Mouse (Mus musculus) layer of hippocampus, adult 2 months (tissue): ENCODE measurements around the gene Inpp4b. TPM values are rescaled to one million over a fixed set of nuclear protein-coding genes. Genes with fewer than 3 reads are reported as not detected.

ENCODE experiments used
- DNase-seq, 2 experiments: peaks; one replicate each; pipeline ENCODE4 v3.0.0; 2022; ENCODE audit warnings: low spot score in 2 of 2
- H3K27ac ChIP-seq: fragments of 200-600 bp; 2 replicates; pipeline ENCODE4 v1.8.1; 2022
- H3K4me3 ChIP-seq: fragments of 200-600 bp; 2 replicates; pipeline ENCODE4 v1.8.1; 2022; ENCODE audit warnings: mild to moderate bottlenecking
- CTCF ChIP-seq: fragments of 200-600 bp; conservative IDR thresholded peaks from 2 replicates; pipeline ENCODE4 v1.8.1; 2022; ENCODE audit warnings: antibody characterized with exemption, mild to moderate bottlenecking, moderate library complexity
- total RNA-seq, 2 experiments: library from RNA; stranded (reverse); gene quantifications; 2 replicates each; pipeline ENCODE4 v1.2.3; 2021

The Inpp4b gene
- total RNA-seq, 2 experiments from 2014 or later = 11.7 to 11.8 TPM

DNA sequence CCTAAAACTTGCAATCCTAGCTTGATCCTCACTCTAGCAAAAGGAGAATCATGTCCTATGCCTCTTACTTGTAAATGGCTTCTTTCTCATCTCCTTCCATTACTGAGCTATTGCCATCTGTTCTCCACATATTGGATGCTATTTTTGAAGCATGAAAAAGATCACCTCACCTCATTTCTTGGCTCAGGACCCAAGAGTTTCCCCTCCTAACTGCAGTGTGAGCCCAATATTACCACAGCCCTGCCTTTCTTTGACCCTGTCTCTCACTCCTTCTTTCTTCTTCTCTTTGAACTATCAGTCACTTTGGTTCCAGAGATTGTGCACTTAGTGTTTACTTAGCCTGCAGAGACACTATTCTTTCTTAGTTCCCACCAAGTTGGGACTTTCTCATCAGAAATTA is 489.1 kb downstream of the Inpp4b start:
- no peak for DNase-seq
- TF ChIP-seq CTCF = no peak
- Histone ChIP-seq H3K4me3 (no peak overlapping the region), H3K27ac (no peak overlapping the region)

DNA sequence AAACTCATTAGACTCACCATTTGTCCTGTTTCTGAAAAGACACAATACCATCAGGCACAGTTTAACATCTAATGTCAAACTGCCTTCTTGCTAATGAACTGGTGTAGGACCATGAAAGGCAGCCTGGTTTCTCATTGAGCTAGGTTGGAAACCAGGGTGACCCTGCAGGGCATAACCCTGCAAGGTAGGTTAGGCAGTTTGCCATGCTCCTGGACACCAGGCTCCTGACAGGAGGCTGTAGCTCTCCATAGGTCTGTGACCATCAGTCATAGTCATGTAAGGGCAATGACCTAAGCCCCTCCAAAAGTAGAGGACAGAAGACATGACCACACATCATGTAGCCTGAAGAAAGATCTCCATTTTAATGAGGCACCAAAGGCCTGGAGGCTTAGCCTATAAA is 491.5 kb downstream of the Inpp4b start:
- no peak for DNase-seq
- no peak for TF ChIP-seq CTCF
- Histone ChIP-seq H3K27ac (no peak overlapping the region), H3K4me3 (no peak overlapping the region)

DNA sequence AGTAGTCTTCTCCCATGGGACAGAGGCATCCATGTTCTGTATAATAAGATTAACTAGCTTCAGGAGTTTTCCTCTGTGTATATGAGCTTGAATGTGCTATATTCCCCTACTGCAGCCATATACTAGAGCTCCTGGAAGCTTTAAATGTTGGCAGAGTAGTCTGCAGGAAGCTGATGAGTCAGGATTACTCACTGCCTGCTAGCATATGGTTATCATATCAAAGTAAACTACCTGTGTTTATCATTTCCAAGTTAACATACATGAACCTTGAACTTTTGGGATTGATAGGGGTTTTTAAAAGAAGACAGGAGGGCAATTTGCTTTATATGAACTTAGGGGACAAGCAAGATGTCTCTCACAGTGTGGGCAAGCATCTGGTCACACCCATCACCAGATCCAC is 498.2 kb downstream of the Inpp4b start:
- TF ChIP-seq CTCF = no peak
- Histone ChIP-seq H3K4me3 (no peak overlapping the region), H3K27ac (no peak overlapping the region)
- no peak for DNase-seq

DNA sequence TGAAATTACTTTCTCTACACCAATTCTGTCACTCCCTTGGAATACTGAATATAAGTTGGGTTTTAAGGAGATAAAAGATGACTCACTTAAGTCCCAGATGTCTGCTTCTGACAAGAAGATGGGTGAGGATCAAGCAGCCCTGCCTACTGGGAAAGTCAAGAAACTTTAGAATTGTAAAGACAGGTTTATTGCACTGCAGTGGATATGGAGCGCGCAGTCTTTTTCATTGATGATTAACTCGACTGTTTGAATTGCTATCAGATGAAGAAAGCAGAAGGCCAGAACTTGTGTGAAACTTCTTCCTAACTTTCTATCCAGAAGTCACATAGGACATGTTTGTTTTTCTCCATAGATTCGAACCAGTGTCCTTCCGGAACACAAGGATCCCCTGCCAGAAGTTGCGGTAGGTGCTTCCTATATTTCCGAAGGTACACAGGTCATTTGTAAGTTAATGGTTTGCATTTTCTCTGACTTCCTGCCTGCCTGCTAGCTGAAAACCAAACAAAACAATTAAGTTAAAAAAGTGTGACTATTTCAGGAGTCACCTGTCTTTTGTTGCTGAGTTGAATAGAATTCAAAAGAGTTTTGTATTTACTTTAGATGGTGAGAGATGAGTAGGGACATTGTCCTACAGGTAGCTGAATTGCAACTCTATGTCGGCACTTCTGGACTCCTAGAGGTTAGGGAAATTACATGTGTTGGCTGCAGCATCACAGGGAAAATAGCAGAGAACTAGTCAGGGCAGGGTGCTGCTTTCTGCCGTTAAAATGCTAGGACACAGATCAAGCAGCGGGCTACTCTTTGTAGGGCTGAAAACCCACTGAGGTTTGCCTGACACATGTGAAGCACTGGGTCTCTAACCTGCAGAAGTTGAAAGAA is 502.0 kb downstream of the Inpp4b start:
- H3K27ac ChIP-seq = no peak overlapping the region
- DNase-seq = no peak
- no peak overlapping the region for H3K4me3 ChIP-seq
- no peak for TF ChIP-seq CTCF

DNA sequence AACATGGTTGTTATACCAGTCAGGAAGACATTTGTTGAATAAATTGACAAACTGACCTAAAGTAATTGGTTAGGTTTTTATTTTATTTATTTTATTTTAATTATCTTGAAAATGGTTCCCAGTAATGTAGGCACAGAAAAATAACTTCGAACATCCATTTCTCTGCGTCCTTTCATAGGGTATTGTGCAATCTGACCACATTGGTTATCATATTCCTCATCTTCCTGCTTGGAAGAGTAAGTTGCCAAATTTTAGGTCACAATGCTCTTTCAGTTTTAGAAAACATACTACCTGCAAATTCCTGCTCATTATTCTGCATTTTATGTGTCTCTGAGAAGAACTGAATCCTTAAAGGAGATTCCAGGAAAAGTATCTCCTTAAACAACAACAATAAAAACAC is 505.6 kb downstream of the Inpp4b start:
- Histone ChIP-seq H3K4me3 (no peak overlapping the region), H3K27ac (no peak overlapping the region)
- DNase-seq = no peak
- no peak for TF ChIP-seq CTCF

DNA sequence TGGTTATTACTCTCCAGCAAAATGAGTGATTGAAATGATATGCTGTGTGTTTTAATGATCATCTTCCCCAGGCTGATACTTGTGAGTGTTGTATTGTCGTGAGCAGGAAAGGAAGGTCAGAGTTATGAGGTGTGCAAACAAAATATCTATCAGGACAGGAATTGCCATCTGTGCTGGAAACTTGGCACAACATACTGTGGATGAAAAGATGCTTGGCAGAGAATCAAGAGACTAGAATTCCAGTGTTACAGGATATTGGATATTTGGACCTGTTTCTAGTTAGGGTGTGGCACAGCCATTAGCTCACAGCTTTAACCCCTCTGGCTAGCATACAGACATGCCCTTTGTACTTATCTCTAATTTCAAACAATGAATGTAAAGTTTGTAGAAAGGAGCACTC is 507.6 kb downstream of the Inpp4b start:
- no peak overlapping the region for H3K27ac ChIP-seq
- H3K4me3 ChIP-seq = no peak overlapping the region
- no peak for DNase-seq
- TF ChIP-seq CTCF = no peak

DNA sequence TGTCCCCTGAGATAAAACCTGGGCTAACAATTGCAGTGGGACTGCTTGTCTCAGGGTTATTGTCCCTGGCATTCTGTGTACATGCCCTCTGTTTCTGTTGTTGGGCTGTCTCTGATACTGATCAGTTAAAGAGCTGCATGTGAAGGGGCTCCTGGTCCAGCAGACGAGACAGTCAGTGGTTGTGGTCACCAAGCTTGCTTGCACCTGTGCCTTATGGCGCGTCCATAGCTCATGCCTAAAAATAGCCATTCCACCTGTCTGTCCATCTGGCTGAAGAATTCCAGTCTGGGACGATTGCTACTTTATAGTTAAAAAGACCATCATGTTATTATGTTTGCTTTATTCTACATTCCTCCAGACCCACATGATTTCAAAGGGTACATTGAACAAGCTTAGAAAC is 510.8 kb downstream of the Inpp4b start:
- H3K4me3 ChIP-seq = no peak overlapping the region
- H3K27ac ChIP-seq = no peak overlapping the region
- no peak for DNase-seq
- TF ChIP-seq CTCF = no peak

DNA sequence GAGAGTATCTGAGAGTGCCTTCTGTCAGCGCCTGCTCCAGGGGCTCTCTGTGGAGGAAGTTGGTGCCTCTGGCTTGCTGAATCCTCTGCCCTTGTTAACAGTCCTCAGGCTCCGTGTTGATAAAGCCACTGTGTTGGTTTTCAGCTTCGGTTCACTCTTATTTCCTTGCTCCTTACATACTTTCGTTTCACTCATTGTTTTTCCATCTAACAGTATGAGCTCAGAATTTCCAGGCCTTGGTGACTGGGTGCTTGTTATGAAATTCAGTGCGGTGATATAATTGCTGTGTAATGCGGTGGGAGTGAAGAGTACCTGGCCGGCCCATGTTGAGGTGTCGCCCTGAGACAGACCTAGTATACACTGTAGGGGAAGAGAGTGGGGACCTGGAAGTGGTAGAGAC is 512.2 kb downstream of the Inpp4b start:
- no peak for TF ChIP-seq CTCF
- no peak overlapping the region for H3K27ac ChIP-seq
- no peak for DNase-seq

DNA sequence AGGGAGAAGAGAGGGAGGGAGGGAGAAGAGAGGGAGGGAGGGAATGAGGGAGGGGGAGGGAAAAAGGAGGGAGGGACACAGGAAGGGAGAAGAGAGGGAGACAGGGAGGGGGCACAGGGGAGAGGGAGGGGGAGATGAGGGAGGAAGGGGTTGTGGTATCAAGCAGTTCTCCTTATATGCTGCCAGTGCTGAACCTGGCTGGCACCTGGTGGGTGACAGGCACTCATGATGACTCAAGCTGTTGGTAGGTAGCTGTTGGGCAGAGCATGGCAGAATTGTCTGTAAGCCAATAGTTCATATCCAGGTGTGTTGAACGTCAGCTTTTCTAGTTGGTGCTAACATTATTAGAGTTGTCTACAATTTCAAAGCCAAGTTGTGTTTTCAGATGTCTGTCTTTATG is 512.7 kb downstream of the Inpp4b start:
- DNase-seq = no peak
- no peak for TF ChIP-seq CTCF
- no peak overlapping the region for H3K27ac ChIP-seq
- no peak overlapping the region for H3K4me3 ChIP-seq

More for the DNA sequence above, 512.2 kb downstream of the Inpp4b start:
- no peak overlapping the region for H3K4me3 ChIP-seq

DNA sequence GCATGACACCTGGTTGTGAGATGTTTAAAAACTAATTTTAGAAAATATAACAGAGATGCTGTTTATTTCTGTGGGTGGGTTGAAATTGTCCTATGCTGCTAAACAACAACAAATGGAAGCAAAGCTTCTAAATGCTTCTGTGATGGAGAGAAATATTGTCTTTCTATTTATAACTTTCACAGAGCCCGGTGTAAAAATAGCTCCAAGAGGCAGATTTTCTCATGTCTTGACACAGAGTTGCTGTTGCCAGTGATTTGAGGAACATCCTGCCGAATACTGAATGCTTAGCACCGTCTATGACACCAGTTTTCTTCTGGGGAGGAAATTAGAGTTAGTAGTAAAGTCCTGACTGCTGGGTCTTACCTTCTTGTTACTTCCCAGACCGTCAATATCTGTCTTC is 513.8 kb downstream of the Inpp4b start:
- no peak overlapping the region for H3K4me3 ChIP-seq
- no peak for TF ChIP-seq CTCF
- DNase-seq = no peak
- peak overlapping the region; percentile 15; the same call in 1 of the 2 replicates for H3K27ac ChIP-seq

DNA sequence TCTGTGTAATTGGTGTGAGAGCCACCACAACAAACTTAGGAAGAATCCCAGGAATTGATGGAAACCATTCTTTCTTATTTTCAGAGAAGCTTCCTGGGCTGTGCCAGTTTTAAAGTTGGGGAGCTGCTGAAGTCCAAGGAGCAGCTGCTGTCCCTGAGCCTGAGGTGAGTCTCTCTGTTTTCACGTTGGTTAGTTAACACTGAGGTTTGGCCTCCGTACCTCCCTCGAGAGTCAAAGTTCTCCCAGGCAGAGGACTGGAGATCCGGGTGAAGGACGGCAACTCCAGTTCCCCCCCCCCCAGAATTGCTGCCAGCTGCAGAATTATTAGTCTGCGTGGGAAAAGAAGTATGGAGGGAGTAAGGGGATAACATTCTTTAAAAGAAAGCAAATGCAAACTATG is 514.3 kb downstream of the Inpp4b start:
- no peak for DNase-seq
- no peak overlapping the region for H3K4me3 ChIP-seq
- H3K27ac ChIP-seq = peak overlapping the region; percentile 15; the same call in 1 of the 2 replicates
- TF ChIP-seq CTCF = no peak

DNA sequence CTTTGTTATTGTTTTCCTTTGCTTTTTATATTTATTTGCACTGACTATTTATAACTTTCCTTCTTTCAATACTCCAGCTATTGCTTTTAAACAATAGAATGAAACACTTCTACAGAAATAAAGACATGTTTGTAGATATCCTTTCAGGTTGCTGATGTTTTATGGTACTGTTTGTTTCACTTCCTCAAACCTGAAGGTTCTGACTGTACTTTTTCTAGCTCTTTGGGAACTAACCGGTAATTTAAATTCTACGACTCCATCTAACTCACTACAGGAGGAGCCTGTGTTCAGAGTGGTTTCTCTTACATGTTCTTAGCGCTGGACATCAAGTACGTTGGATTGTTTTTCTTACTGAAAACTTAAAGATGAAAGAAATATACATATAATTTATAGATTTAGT is 516.0 kb downstream of the Inpp4b start:
- DNase-seq = no peak
- no peak for TF ChIP-seq CTCF
- H3K27ac ChIP-seq = no peak overlapping the region

DNA sequence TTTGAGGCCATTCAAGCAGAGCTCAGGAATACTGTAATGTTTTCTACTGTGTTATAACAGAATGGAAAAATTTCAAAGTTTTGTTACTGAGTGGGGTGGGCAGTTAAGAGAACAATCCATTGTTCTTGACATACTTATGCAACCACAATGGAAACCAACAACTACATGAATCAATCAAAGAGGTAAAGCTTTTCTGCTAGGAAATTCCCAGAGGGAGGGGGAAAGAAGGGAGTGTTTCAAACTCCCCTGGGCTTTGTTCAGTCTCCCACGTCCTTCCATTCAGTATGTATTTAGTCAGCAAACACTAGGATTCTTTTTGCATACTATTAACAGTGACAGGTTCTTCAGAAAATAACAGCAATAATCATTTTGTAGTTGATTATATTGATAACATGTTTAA is 517.4 kb downstream of the Inpp4b start:
- Histone ChIP-seq H3K4me3 (no peak overlapping the region), H3K27ac (no peak overlapping the region)
- TF ChIP-seq CTCF = no peak
- DNase-seq = no peak

More for the DNA sequence above, 516.0 kb downstream of the Inpp4b start:
- H3K4me3 ChIP-seq = no peak overlapping the region

DNA sequence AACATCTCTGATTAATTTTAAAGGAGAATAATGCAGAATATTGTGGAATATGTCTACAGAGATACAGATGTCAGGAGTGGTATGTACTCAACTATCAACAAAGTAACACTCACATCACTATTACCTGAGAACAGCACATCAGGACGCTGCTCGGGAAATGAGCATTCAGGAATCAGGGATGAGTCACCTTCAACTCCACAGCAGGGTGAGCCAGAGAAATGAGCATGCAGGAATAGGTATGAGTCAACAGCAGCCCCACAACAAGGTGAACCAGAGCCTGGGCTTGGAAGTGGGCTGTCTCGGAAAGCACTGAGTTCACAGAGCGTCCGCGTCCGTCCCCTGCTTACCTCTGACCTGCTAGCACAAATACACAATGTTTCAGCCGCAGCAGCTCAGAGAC is 519.0 kb downstream of the Inpp4b start:
- DNase-seq = no peak
- no peak for TF ChIP-seq CTCF
- no peak overlapping the region for H3K27ac ChIP-seq

More for the DNA sequence above, 519.0 kb downstream of the Inpp4b start:
- no peak overlapping the region for H3K4me3 ChIP-seq
